Mouse (Mus musculus) hindbrain, embryonic 10.5 days (tissue): ENCODE measurements around the gene Alpk1. TPM values are rescaled to one million over a fixed set of nuclear protein-coding genes. Genes with fewer than 3 reads are reported as not detected.

ENCODE experiments used
- DNase-seq: peaks from one replicate; pipeline ENCODE4 v3.0.0-alpha.2; 2017; ENCODE audit warnings: low spot score
- H3K27ac ChIP-seq: fragments of 300-500 bp; sonication (generic); 2 replicates; pipeline ENCODE4 v1.5.1; 2016; ENCODE audit warnings: mild to moderate bottlenecking, moderate library complexity
- H3K27me3 ChIP-seq: fragments of 300-500 bp; sonication (generic); 2 replicates; pipeline ENCODE4 v1.6.1; 2016; ENCODE audit warnings: mild to moderate bottlenecking; ENCODE audit not compliant: poor library complexity, insufficient read depth, severe bottlenecking
- H3K36me3 ChIP-seq: fragments of 300-500 bp; sonication (generic); 2 replicates; pipeline ENCODE4 v1.6.1; 2016; ENCODE audit warnings: mild to moderate bottlenecking, moderate library complexity
- H3K4me1 ChIP-seq: fragments of 300-500 bp; sonication (generic); replicated peaks from 2 replicates; pipeline ENCODE4 v1.6.1; 2016; ENCODE audit warnings: mild to moderate bottlenecking
- H3K4me3 ChIP-seq: fragments of 300-500 bp; sonication (generic); 2 replicates; pipeline ENCODE4 v1.5.1; 2016; ENCODE audit warnings: mild to moderate bottlenecking, moderate library complexity
- H3K9me3 ChIP-seq: fragments of 300-500 bp; sonication (generic); 2 replicates; pipeline ENCODE4 v1.6.1; 2016; ENCODE audit warnings: mild to moderate bottlenecking, moderate library complexity
- WGBS: fragments of 180-500 bp; shearing (Covaris S2); methylation state at CpG from one replicate; pipeline ENCODE4 v1.1.7; 2016; 5-methylcytosine and 5-hydroxymethylcytosine counted together
- polyA plus RNA-seq: library from polyadenylated mRNA; unstranded; fragments of >200 nt; fragmentation: Nextera tagmentation; extraction: Ambion mirVana; gene quantifications from 2 replicates; pipeline ENCODE4 v1.2.1, GENCODE M21; 2016

The Alpk1 gene
- polyA plus RNA-seq, 1 experiment from 2014 or later, result 1.4 TPM

DNA sequence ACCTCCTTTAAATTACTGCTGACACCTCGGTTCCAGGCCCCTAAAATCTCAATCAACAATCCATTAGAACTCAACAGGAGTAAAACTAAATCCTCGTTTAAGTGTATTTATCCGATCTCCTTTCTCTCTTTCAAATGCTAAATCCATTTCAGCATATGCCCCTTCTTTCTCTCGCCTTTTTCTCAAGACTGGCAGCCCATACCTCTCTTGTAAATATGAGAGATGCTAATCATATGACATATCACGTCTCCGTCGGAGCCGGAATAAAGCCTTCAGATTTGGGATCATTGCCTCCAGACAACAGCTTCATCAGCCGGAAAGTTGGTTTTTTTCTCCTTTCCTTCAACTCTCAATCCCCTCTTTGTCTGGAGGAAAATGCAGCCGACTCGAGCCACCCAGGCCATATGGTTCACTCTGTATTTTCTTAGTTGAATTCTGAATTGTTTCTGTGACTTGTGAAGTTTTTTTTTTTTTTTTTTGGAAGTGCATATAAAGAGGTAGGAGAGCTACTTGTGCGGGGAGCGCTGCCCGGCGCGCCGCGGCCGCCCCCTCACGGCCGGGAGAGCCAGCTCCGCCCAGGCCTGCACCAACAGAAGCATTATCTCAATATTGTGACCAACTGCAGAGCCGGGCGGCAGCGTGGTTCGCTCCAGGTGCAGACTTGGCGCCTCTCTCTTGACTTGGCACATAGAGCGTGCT is 154.5 kb downstream of the Alpk1 start:
- Histone ChIP-seq H3K9me3 (no peaks in the 10 kb centered on the region), H3K36me3 (no peaks in the 10 kb centered on the region), H3K4me3 (peak overlapping the region; percentile 45), H3K4me1 (peaks cover 49% of the 10 kb centered on the region), H3K27ac (peak overlapping the region; percentile 72; the same call in 1 of the 2 replicates), H3K27me3 (peaks cover 89% of the 10 kb centered on the region)
- DNase-seq, result peak; percentile 69
- under 1% methylated on average over 28 of the region's 28 CpGs for WGBS

DNA sequence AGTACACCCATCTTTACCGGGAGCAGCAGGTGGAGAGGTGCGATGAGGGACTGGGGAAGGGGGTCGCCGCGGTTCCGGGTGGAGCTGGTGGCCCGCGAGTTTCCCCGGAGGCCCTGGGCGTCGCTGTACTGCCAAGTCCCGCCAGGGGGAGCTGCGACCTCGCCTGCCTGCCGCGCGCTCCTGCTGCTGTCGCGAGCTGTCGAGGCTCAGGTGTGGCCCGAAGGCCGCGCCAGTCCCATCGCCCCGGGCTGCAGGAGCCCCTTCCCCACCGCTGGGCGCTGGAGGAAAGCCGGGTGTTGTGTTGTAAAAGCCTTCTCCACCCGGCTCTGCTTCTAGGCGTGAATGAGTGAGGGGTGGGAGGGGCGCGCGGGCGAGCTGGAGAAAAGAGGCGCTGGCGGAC is 155.0 kb downstream of the Alpk1 start:
- H3K27me3 ChIP-seq, result peaks cover 83% of the 10 kb centered on the region
- peak; percentile 86 for DNase-seq

More for the DNA sequence above, 155.0 kb downstream of the Alpk1 start:
- Histone ChIP-seq H3K9me3 (no peaks in the 10 kb centered on the region), H3K27ac (peak overlapping the region; percentile 72), H3K4me3 (peak overlapping the region; percentile 45), H3K36me3 (no peaks in the 10 kb centered on the region), H3K4me1 (peaks cover 46% of the 10 kb centered on the region)
- WGBS, result 1% methylated on average over 36 of the region's 36 CpGs

Other genes starting within 250 kb of the Alpk1 start
- 50.7 and 74.1 TPM in 2 replicates for gene Larp7, start 227.2 kb downstream of the Alpk1 start, polyA plus RNA-seq
- gene Zgrf1, start 227.0 kb downstream of the Alpk1 start, polyA plus RNA-seq, result 16.6 and 19.4 TPM in 2 replicates
- gene Neurog2, start 147.4 kb downstream of the Alpk1 start, polyA plus RNA-seq, result 19.9 and 50.0 TPM in 2 replicates
- 2.0 and 2.3 TPM in 2 replicates for gene Tifa, start 9.3 kb upstream of the Alpk1 start, polyA plus RNA-seq
- gene Ap1ar, start 57.0 kb upstream of the Alpk1 start, polyA plus RNA-seq, result 56.0 and 60.8 TPM in 2 replicates
- 4.6 and 7.1 TPM in 2 replicates for gene Fam241a, start 115.8 kb upstream of the Alpk1 start, polyA plus RNA-seq